Mouse (Mus musculus) layer of hippocampus, adult 9-10 months (tissue): ENCODE results near the gene Map3k14.

Experiments
- DNase-seq: peaks from one replicate; pipeline ENCODE4 v3.0.0; 2022; ENCODE audit warnings: low spot score

Gene Map3k14

DNA sequence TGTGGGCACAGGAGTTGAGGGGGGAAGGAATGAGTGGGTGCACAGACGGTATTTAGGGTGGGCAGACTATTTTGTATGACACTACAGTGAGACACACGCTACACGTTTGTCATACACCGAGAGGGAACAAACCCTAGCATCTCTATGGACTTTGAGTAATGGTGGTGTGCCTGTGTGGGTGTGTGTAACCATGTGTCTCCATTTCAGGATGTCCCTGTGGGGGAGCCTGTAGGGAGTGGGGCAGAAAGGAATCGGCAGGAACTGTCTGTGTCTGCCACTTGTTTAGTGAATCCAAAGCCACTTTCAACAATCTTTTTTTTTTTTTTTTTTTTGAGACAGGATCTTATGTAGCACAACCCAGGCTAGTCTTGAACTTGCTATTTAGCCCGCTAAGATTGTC, 61.1 kb downstream of the Map3k14 start:
- no peak for DNase-seq

DNA sequence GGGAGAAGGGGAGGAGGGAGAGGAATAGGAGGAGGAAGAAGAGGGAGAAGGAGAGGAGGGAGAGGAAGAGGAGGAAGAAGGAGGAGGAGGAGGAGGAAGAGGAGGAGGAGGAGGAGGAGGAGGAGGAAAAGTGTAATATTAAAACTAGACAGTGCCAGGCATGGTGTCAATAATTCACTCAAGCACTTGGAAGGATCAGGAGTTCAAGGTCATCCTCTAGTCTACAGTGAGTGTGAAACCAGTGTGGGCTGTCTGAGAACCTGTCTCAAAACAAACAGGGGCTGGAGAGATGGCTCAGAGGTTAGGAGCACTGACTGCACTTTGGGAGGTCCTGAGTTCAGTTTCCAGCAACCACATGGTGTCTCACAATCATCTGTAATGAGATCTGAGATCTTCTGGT, 64.9 kb downstream of the Map3k14 start:
- DNase-seq = no peak

DNA sequence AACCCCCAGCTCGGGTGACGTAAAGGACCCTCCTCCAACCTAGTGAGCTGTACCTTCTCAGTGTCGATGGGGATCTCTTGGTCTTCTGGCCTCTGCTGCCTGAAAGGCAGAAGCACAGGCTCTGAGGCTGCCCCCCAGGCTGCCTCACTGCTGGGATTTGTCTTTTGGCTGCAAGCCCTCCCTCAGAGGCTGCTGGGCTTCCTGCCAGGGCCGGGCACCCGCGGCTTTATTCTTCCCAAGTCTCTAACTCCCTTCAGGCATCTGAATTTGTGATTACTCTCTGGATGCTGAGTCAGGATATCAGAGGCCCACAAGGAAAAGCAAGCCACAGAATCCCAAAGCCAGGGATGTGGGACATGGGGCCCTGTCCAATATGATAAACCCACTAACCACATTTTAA, 65.6 kb downstream of the Map3k14 start:
- no peak for DNase-seq

DNA sequence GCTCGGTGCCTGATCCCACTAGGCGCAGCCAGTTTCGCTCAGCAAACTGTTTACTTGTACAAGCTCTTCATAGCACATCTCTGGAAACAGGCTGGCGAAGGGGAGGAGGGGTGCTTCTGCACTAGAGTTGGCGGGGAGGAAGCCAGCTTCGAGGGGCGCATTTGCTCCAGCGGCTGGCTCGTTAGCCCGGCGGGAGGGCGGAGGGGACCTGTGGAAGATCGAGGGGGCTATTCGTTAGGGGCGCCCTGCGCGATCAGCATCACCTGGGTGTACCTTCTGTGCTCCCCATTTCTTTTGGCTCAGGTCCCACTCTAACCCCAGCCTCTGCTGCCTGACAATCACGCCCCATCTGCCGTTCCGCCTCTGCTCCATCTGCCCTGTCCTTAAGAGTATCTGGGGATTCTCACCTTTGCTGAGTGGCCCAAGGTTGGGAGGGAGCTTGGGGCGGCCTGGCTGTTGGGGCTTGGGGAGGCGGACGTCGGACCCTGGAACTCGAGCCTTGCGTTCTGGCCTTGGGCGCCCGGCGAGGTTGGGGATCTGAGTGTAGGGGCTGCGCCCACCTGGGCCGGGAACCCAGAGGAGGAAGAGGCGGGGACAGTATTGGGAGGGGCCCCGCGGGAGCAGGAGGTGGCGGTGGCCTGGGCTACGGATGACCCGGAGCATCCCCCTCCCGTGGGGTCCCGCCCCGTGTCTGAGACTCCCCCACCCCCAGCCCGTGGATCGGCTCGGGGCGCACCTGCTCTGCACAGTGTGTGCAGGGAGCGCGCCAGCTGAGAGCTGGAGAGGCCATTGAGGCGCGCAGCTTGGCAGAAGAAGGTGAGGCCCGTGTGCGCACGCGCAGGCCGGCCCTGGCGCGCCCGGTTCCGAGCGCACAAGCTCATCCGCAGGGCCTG, 68.1 kb downstream of the Map3k14 start:
- DNase-seq = no peak

DNA sequence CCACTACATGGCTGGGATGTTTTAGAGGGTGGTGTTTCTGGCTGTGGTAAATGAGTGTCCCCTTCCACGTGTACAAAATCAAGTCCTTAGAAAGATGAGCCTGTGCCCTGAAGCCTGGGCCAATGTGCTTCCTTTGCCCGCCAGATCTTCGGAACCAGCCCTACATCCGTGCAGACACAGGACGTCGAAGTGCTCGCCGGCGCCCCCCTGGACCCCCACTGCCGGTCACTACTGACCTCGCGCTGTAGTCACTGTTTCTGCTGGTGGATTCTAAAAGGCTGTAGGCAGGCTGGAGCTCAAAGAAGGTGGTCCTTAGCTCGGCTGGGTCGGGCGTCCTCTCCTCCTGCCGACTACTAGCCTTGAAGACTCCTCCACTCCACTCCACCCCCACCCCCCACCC, 68.9 kb downstream of the Map3k14 start:
- DNase-seq = no peak

DNA sequence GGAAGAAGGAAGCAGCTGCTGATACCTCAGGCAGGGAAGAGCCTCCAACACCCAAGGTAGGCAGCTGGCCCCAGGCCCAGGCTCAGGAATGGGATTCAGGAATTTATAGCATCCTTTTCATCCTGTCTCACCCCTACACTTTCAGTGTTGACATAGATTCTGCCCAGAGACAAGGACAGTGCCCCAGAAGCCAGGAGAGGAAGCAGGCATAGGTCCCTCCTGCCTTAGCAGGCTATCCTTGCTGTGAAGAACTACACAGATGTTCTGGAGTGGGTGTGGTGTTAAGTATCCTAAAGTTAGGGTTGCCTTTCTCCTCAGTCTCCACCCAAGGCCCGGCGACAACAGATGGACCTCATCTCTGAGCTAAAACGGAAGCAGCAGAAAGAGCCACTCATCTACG, 69.9 kb downstream of the Map3k14 start:
- DNase-seq = no peak

DNA sequence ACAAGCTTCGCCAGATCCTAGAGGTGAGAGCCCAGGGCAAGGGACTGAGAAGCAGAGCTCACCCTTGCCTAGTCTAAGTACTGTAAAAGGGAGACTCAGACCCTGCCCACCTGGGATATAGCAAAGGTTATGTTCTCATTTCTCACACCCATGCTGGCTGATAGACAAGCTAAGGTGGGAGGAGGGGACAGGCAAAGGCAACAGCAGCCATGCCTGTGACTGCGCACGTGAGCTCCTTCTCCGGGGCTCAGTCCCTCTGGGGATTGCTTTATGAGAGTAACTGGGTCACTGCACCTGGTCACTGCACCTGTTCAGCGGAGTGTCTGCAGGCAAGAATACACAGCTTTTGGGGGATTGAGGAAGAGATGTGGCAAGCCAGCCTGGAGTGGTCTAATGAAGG, 71.6 kb downstream of the Map3k14 start:
- DNase-seq = no peak

DNA sequence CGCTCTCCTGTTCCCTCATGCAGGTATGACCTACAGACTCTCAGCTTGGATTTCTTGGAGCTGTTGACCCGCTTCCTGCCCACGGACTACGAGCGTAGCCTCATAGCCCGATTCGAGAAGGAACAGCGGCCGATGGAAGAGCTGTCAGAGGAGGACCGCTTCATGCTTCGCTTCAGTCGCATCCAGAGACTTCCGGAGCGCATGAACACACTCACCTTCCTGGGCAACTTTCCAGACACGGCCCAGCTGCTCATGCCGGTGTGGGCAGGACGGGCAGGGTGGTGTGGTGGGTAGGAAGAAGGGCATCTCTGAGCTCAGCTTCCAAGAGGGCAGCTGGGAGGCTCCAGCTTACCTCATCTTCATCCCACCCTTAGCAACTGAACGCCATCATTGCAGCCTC, 72.0 kb downstream of the Map3k14 start:
- DNase-seq = no peak

DNA sequence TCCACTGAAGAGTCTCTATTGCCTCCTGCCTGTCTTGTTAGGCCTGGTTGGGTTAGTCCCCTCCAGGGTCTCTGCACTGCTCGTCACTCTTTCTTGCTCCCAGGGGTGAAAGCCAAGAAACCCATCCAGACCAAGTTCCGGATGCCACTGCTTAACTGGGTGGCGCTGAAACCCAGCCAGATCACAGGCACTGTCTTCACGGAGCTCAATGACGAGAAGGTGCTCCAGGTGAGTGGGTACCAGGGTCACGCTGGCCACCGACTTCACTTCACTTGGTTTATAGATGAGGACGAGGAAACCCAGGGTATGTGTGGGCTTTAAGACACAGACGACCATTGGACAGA, 73.5 kb downstream of the Map3k14 start:
- no peak for DNase-seq

DNA sequence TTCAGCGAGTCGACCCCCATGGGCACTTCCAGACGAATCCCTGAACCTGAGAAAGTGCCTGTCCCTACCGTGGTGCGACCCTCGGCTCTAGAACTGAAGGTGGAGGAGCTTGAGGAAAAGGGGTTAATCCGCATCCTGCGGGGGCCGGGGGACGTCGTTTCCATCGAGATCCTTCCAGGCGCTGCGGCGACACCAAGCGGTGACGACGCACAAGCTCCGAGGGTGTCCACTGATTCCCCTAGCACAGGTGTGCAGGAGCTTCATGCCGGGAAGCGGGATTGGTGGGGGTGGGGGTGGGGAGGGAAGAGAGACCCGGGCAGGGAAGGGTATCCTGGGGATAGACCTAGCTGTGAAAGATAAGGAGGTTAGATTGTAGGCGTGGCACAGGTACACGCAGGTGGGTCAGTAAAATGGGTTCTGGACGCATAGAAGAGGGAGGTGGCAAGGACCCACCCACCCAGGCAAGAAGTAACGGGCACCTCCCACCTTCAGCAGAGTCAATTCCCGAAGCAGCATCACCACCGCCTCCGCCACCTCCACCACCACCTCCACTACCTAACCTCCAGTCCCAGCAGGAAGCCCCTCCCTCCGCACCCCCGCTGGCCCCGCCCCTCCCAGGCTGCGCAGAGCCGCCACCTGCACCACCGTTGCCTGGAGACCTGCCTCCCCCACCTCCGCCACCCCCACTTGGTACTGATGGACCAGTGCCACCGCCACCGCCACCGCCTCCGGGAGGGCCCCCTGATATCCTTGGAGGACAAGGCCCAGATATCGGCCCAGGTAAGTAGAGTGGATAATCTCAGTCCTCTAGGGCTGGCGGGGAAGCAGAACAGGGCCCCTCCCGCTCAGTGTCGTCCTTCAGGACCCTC, 74.1 kb downstream of the Map3k14 start:
- DNase-seq = no peak

DNA sequence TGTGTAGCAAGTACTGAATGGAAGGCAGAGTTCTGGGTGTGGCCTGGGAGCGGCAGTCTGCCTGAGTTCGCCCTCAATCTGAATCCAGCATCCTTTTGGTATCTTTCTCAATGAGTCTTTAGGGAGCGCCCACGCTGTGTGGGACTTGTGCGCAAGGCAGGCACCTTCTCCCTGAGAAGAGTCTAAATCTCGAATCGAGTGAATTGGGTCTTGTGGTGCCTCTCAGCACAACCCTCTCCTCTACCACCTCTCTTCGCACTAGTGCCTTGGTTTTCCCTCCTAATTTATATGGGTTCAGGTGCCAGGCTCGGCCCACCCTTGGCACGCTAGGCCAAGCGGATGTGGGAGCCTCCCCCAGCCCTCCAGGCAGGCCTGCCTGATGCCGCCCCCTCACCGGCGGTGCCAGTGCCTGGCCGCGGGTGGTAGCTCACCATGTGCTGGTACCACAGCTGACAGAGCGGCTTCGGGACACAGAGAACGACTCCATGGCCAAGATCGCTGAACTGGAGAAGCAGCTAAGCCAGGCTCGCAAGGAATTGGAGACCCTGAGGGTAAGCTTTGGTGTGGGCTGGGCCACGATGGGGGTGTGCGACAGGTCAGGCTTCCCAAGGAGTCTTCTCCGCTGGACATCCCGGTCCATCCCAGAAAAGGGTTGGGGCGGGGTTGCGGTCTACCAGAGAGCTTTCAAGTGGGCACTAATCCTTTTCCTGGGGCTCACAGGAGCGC, 74.9 kb downstream of the Map3k14 start:
- DNase-seq = no peak

DNA sequence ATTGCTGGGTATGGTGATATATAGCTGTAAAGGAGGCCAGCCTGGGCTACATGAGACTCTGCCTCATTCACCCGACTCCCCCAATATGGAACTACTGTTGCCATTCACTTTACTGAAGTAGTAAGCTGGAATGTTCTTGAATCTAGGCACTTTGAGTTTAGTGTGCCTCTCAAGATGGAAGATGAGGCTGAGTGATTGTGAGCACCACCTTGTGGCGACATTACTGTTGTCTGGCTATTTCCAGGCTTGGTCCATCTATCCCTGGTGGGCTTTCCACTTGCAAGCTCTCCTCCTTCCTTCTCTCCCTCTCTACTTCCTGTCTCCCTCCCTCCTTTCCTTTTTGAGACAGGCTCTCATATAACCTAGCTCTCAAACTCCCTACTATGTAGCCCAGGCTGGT, 82.4 kb downstream of the Map3k14 start:
- DNase-seq = no peak

DNA sequence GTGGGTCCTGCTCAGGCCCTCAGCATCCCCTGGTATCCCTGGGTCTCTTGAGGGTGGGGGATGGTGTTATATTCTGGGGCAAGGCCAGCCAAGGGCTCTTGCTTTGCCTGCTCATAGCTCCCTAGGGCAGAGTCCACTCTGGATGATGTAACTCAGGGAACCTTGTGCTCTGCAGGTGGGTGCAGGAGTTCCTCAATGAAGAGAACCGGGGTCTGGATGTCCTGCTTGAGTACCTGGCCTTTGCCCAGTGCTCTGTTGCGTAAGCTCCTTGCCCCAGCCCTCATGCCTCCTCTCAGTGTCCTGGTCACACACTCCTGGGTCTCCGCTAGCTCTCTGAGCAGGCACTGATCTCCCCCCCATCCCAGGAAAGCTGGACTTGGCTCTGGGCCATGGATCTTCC, 85.4 kb downstream of the Map3k14 start:
- DNase-seq = no peak

DNA sequence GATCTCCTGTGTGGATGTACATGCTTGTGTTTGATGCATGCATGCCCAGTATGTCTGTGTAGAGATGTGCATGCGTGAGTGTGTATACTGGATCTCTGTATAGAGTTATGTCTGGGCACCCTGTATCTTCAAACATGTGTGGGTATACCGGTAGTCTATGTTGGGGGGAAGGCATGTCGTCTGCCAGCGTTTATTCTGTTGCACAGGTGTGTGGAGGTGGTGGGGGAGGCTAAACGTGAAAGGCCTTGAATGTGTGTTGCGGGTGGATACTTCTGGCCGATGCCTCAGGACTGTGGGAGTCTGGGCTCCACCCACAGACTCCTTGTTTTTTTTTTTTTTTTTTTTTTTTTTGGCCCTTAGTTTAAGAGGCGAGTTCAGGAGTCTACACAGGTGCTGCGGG, 85.9 kb downstream of the Map3k14 start:
- DNase-seq = no peak

DNA sequence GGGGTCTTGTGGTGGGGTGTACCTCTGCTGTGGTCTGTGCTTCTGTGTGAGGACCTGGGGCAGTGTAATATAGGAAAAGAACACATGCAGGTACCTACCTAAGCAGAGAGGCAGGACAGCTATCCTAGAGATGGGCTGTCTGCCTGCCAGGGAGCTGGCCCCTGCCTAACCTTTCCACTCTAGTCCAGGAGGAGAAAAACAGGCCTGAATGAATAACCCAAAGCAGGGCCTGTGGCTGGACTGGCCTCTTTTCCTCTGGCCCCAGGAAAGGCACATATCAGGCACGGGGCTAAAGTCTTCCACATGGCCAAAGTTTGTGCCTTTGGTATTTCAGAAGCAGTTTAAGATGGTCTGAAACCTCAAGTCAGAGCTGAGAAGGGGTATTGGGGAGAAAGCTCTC, 86.8 kb downstream of the Map3k14 start:
- no peak for DNase-seq

DNA sequence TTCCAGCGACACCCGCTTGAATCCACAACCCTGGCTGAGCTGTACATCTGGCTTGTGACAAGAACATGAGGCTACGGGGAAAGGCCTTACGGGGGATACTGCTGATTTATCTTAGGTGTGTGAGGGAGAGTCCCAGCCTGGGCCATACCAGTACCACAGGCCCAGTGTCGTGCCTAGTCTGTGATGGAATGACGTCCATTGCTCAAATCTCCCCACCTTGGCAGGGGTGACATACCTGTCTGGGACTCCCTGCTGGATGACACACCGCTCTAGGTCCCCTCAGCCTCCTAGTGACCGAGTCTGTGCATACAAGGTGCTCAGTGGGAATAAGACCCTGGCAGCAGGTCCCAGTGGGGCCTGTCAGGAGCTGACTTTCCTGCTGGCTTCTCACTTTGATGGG, 88.5 kb downstream of the Map3k14 start:
- no peak for DNase-seq

DNA sequence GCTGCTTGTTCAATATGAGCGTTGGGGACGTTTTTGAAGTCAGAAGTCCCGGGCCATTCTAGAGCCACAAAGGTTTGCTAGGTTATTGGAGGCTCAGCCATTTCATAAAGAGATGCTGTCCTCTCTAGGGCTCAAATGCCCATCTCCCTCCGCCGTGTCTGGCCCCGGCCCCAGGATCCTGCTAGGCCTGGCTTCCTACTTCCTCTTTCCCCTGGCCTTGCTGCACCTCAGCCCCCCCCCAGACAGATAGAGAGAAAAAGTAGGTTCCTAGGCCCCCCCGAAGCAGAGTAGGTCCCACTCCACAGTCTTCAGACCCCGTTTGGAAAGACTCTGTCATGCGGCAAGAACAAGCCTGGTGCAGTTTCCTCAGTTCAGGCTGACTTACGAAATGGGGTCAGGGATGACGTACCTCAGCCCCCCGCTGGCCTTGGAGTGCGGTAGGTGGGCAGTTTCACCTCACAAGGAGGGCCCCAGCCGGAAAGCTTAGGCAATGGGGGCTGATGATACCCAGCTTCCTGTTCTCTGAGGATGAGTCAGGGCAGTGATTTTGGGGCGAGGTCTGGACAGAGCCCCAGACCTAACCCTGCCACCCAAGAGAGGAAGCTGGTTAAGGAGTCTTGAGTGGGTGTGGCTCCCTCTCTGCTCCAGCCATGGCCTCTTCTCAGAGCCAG, 89.3 kb downstream of the Map3k14 start:
- DNase-seq = no peak

DNA sequence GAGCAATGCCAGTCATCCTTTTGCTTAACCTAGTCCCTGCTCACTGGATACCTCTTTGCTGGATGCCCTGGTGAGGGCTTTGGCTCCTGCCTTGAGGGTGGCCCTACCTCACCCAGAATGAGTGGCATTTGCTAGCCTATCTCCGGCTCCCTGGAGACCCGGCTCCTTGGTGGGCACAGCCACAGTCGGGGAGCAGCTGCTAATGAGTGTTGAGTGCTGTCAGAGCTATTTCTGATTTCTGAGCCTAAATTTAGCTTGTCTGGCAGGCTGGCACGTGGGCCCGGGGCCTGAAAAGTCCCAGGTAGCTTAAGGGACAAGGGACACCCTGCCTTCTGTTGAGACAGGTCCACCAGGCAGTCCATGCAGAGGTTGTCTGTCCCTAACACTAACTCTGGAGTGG, 90.1 kb downstream of the Map3k14 start:
- DNase-seq = no peak

DNA sequence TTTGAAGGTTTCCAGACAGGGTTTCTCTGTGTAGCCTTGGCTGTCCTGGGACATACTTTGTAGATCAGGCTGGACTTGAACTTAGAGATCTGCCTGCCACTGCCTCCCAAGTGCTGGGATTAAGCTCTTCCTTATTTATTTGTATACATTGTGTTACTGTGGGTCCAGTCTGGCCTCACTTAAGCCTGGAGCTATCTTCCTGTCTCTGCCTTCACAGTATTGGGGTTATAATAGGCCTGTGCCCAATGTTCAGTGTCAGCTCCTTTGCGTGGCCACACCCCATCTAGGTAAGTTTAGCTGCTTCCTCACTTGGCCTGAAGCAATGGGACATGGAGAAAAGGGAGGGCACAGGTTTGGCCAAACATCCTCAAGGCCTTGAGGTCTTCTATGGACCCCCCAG, 90.8 kb downstream of the Map3k14 start:
- DNase-seq = no peak

DNA sequence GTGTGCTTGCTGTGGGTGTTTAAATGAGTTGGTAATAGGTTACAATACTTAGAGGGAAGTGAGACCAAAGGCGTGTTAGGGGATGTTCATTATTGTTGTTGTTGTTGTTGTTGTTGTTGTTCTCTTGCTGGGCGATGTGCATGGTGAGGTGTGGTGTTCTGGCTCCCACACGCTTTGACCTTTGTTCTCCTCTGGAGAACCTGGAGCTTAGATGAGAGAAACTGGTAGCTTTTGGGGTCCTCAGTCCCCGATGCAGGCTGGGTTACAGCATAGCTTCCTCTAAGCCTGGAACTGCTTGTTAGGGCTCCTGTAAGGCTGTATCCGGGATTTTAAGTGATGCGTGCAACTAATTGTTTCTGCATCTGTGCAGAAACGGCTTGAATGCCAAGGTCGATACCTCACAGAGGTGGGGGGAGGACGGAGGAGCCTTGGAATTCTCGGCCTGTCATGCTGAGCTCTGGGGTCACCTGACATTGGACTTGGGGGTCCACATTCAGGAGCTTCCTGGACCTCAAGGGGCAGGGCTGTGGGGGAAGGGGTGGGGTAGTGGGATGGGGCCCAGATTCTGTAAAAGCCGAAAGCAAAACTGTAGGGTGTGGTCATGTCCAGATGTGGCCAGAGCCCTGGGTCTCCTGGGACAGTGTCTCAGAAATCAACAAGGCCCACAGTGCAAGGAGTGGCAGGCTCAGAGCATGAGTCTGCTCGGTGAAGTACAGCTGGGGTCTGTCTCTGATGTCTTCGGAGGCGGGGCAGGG, 91.4 kb downstream of the Map3k14 start:
- DNase-seq = no peak

DNA sequence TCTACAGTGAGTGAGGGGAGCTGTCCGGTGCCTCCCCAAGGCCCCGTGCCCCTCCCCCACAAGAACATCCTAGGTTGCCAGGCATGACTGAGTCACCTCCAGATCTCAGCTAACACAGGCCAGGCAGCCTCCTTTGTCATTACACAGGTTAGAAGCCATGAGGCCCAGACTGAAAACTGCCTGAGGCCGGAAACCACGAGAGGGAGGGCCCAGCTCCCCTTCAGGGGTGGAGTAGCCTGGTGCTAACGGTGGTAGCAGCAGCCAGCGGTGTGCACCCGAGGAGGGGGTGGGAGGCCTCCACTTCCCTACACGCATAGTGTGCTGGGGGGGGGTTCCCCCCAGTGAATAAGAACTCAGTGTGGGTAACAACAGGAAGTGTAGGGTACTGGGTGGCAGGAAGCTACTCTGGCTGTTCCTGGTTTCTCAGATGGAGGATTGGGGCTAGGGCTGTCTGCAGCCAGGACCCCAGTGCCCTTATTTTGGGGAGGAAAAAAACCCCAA, 92.3 kb downstream of the Map3k14 start:
- DNase-seq = no peak
